ENCODE assay signal across 21 mouse cellular contexts in the genomic region with DNA sequence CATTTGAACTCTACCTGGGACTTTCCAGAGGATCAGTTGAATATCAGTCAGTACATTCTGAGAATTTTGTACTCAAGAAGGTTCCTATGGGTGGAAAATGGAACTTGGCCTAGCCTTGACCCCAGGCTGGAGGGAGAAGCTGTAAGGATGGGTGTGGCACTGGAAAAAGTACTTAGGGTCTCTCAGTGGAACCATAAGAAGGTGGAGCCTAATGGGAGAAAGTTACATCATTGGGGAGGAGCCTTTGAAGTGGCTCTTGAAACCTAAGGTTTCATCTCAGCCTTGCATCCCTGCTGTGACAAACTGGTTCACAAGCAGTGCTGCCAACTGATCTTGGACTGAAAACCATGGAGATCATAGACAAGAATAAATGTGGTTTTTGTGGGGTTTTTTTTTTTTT.
A peak's percentile ranks its signal among the peaks of the same experiment; 100 is the strongest.
DNase-seq lines count a peak whose midpoint lies in the region; ATAC-seq lines count a peak whose summit lies in the region.
"Had no signal": no experiment of that assay in that cellular context is flagged by ENCODE, and none has a peak within 500 bp of the region (broad histone marks: within the 10 kb centered on the region; RNA-seq: fewer than 3 reads in every experiment).

No protein-coding gene starts in this region.

- no peaks in the 10 kb centered on the region for H3K4me1 ChIP-seq in forebrain, embryonic 13.5 days
- H3K4me1 ChIP-seq: embryonic facial prominence, embryonic 13.5 days; embryonic facial prominence, embryonic 15.5 days; forebrain, embryonic 12.5 days; forebrain, embryonic 15.5 days had no signal

- no peak overlapping the region for H3K4me2 ChIP-seq in forebrain, embryonic 13.5 days
- H3K4me2 ChIP-seq: embryonic facial prominence, embryonic 13.5 days; embryonic facial prominence, embryonic 15.5 days; forebrain, embryonic 12.5 days; forebrain, embryonic 15.5 days had no signal

- no peak overlapping the region for H3K4me3 ChIP-seq in forebrain, embryonic 13.5 days
- H3K4me3 ChIP-seq: embryonic facial prominence, embryonic 13.5 days; embryonic facial prominence, embryonic 15.5 days; erythroblast, embryonic 14.5 days; forebrain, embryonic 10.5 days; forebrain, embryonic 12.5 days; forebrain, embryonic 15.5 days had no signal

- H3K27me3 ChIP-seq in forebrain, embryonic 13.5 days, result no peaks in the 10 kb centered on the region
- H3K27me3 ChIP-seq: embryonic facial prominence, embryonic 13.5 days; embryonic facial prominence, embryonic 15.5 days; forebrain, embryonic 12.5 days; forebrain, embryonic 15.5 days; Patski had no signal

- H3K9ac ChIP-seq in forebrain, embryonic 13.5 days, result no peak overlapping the region
- H3K9ac ChIP-seq: embryonic facial prominence, embryonic 13.5 days; embryonic facial prominence, embryonic 15.5 days; forebrain, embryonic 12.5 days; forebrain, embryonic 15.5 days; forebrain, postnatal 0 days had no signal

- H3K36me3 ChIP-seq in forebrain, embryonic 13.5 days (ENCODE audit: poor library complexity, severe bottlenecking), result no peaks in the 10 kb centered on the region
- H3K36me3 ChIP-seq: embryonic facial prominence, embryonic 13.5 days; embryonic facial prominence, embryonic 15.5 days; forebrain, embryonic 10.5 days; forebrain, embryonic 12.5 days; forebrain, embryonic 15.5 days; G1E had no signal

- DNase-seq in cerebellum, postnatal 10 days, result peak; percentile 14 to 27
- DNase-seq in cerebellum, postnatal 4 days (ENCODE audit: low spot score in 2 of 2), result no peak
- peak; percentile 72 for DNase-seq in ES-CJ7 (ENCODE audit: low read depth, low spot score)
- DNase-seq in R1 (ENCODE audit: low read depth, low spot score), result peak; percentile 67
- DNase-seq in c-Kit-positive CD71-positive TER-119-positive erythroid progenitor cells, embryonic 14.5 days (ENCODE audit: low spot score), result no peak
- DNase-seq: adrenal gland, adult 8-10 months; adrenal gland, postnatal 14 days; adrenal gland, postnatal 36 days; cerebellum, adult 11 months; embryo, embryonic 11 days; forebrain, postnatal 0 days had no signal

- H3K27ac ChIP-seq in forebrain, embryonic 13.5 days, result no peak overlapping the region
- H3K27ac ChIP-seq: embryonic facial prominence, embryonic 13.5 days; embryonic facial prominence, embryonic 15.5 days; forebrain, embryonic 10.5 days; forebrain, embryonic 12.5 days; forebrain, embryonic 15.5 days had no signal

- no peaks in the 10 kb centered on the region for H3K9me3 ChIP-seq in forebrain, embryonic 13.5 days (replicated peaks)
- H3K9me3 ChIP-seq: embryonic facial prominence, embryonic 13.5 days; embryonic facial prominence, embryonic 15.5 days; forebrain, embryonic 10.5 days; forebrain, embryonic 12.5 days; forebrain, embryonic 15.5 days; G1E had no signal

- ATAC-seq in forebrain, embryonic 13.5 days, result no peak
- ATAC-seq: activated CD4-positive, CD25-positive, alpha-beta regulatory T cell, adult 4 months; forebrain, embryonic 15.5 days; forebrain, postnatal 0 days; Patski had no signal

Comparison
In these comparisons a context has a peak if more than half of its experiments do, and no peak if none do; other contexts are left out.
1. DNase-seq: peak in cerebellum, postnatal 10 days (2 of 2), ES-CJ7 (single experiment) and R1 (single experiment); none in cerebellum, postnatal 4 days (0 of 2) and c-Kit-positive CD71-positive TER-119-positive erythroid progenitor cells, embryonic 14.5 days (single experiment).